ENCODE assay signal across 21 mouse cellular contexts in the genomic region with DNA sequence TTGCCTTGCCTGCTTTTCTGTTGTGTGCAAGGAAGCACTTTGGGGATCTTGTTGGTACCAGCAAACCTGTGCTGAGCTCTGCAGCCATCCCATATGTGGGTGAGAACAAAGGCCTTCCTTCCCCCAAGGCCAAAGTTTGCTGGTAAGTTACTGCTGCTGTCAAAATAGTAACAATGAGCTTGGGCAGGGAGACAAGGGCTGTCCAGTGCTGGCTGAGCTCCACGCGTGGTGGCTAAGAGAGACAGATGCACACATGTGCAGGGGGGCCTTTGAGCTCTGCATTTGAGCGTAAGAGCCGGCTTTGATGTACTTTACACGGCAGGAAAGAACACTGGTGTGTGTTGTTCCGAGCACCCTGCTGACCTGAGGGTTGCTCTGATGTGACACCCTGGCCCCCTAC.
A peak's percentile ranks its signal among the peaks of the same experiment; 100 is the strongest.
DNase-seq lines count a peak whose midpoint lies in the region; ATAC-seq and TF ChIP-seq lines count a peak whose summit lies in the region.
"Had no signal": no experiment of that assay in that cellular context is flagged by ENCODE, and none has a peak within 500 bp of the region (broad histone marks: within the 10 kb centered on the region; RNA-seq: fewer than 3 reads in every experiment).

No protein-coding gene starts in this region.

- 58% methylated on average over 6 of the region's 6 CpGs for WGBS in kidney, postnatal 0 days

- peak; percentile 23; the same call in 1 of the 2 replicates for TF ChIP-seq CTCF in kidney, postnatal 0 days (IDR thresholded peaks at IDR 0.05; ENCODE audit: low read depth)

- H3K36me3 ChIP-seq in kidney, postnatal 0 days (ENCODE audit: insufficient read depth, low read length), result no peaks in the 10 kb centered on the region
- H3K36me3 ChIP-seq: embryonic facial prominence, embryonic 12.5 days; G1E; midbrain, embryonic 15.5 days had no signal

- H3K27ac ChIP-seq in kidney, postnatal 0 days, result no peak overlapping the region
- H3K27ac ChIP-seq: embryonic facial prominence, embryonic 12.5 days; midbrain, embryonic 15.5 days had no signal

- DNase-seq in heart, adult 18-20 months, result peak; percentile 43 to 45
- no peak for DNase-seq in heart, postnatal 4 days
- peak; percentile 38 for DNase-seq in kidney, postnatal 0 days (ENCODE audit: low spot score)
- DNase-seq in kidney, adult 18-20 months, result no peak
- peak; percentile 67 for DNase-seq in adrenal gland, postnatal 14 days
- DNase-seq in adrenal gland, postnatal 36 days, result peak; percentile 48 to 58
- no peak for DNase-seq in neural tube, embryonic 10.5 days (ENCODE audit: extremely low spot score, low spot score)
- no peak for DNase-seq in right cerebral cortex, postnatal 14 days
- DNase-seq: B cell, adult 2 months; cerebellum, adult 2 months; cerebellum, postnatal 25 days; forebrain, postnatal 0 days; gastrocnemius, postnatal 25 days; kidney, adult 8-10 months; lung, postnatal 4 days; thymus, postnatal 14 days had no signal

- no peak for ATAC-seq in kidney, postnatal 0 days (replicated peaks; ENCODE audit: low FRiP score, low read depth)
- ATAC-seq: forebrain, postnatal 0 days; midbrain, embryonic 15.5 days; Patski had no signal

- H3K4me3 ChIP-seq in kidney, postnatal 0 days (replicated peaks; ENCODE audit: low read depth, low read length), result no peak overlapping the region
- H3K4me3 ChIP-seq: embryonic facial prominence, embryonic 12.5 days; midbrain, embryonic 15.5 days had no signal

- H3K4me1 ChIP-seq in kidney, postnatal 0 days (replicated peaks; ENCODE audit: insufficient read depth, low read length), result peaks cover 15% of the 10 kb centered on the region
- H3K4me1 ChIP-seq: midbrain, embryonic 15.5 days had no signal

- H3K9me3 ChIP-seq in kidney, postnatal 0 days (replicated peaks; ENCODE audit: low read length), result no peaks in the 10 kb centered on the region
- H3K9me3 ChIP-seq: embryonic facial prominence, embryonic 12.5 days; G1E; midbrain, embryonic 15.5 days had no signal

- no peak overlapping the region for H3K9ac ChIP-seq in kidney, postnatal 0 days (ENCODE audit: low read depth, low read length)
- H3K9ac ChIP-seq: embryonic facial prominence, embryonic 12.5 days; forebrain, postnatal 0 days; midbrain, embryonic 15.5 days had no signal

- no peaks in the 10 kb centered on the region for H3K27me3 ChIP-seq in kidney, postnatal 0 days (ENCODE audit: insufficient read depth, low read length)
- H3K27me3 ChIP-seq: CH12.LX; embryonic facial prominence, embryonic 12.5 days; midbrain, embryonic 15.5 days; Patski had no signal

- H3K4me2 ChIP-seq in kidney, postnatal 0 days (ENCODE audit: low read length), result no peak overlapping the region
- H3K4me2 ChIP-seq: embryonic facial prominence, embryonic 12.5 days; midbrain, embryonic 15.5 days had no signal

Comparison
In these comparisons a context has a peak if more than half of its experiments do, and no peak if none do; other contexts are left out.
1. DNase-seq: peak in heart, adult 18-20 months (2 of 2), kidney, postnatal 0 days (single experiment), adrenal gland, postnatal 14 days (single experiment) and adrenal gland, postnatal 36 days (2 of 2); none in heart, postnatal 4 days (single experiment), kidney, adult 18-20 months (single experiment), neural tube, embryonic 10.5 days (single experiment) and right cerebral cortex, postnatal 14 days (single experiment).